Mouse (Mus musculus) liver, adult 2 months (tissue): ENCODE measurements at regions not wholly inside any gene's neighbourhood (a gene's known extent, or its start where the extent isn't known, plus 50 kb on each side); places are given as distances from the start of the nearest gene placed in this dataset.

ENCODE experiments used
- DNase-seq: peaks from one replicate; pipeline ENCODE4 v3.0.0-alpha.2; 2011; ENCODE audit warnings: low read depth, low spot score; ENCODE audit errors: extremely low read depth
- H3K27ac ChIP-seq: fragments of 200-500 bp; replicated peaks from 2 replicates; pipeline ENCODE4 v1.5.1; 2012; ENCODE audit warnings: low read depth, mild to moderate bottlenecking, control low read depth, inconsistent platforms, low read length; ENCODE audit not compliant: insufficient read depth
- H3K27me3 ChIP-seq: fragments of 200-500 bp; 2 replicates; pipeline ENCODE4 v1.6.1; 2012; ENCODE audit warnings: mild to moderate bottlenecking, moderate library complexity, low read length, inconsistent platforms; ENCODE audit not compliant: control insufficient read depth, insufficient read depth
- H3K36me3 ChIP-seq: fragments of 200-500 bp; 2 replicates; pipeline ENCODE4 v1.6.1; 2012; ENCODE audit warnings: low read length, inconsistent platforms; ENCODE audit not compliant: control insufficient read depth, insufficient read depth
- H3K4me1 ChIP-seq: fragments of 200-500 bp; 2 replicates; pipeline ENCODE4 v1.6.1; 2011; ENCODE audit warnings: low read length; ENCODE audit not compliant: control insufficient read depth, insufficient read depth
- H3K4me3 ChIP-seq: fragments of 200-500 bp; 2 replicates; pipeline ENCODE4 v1.5.1; 2011; ENCODE audit warnings: low read depth, mild to moderate bottlenecking, control low read depth, low read length, moderate library complexity; ENCODE audit not compliant: insufficient read depth
- H3K79me2 ChIP-seq: fragments of 200-500 bp; 2 replicates; pipeline ENCODE4 v1.6.1; 2012; ENCODE audit warnings: inconsistent platforms, mild to moderate bottlenecking, low read length, moderate library complexity; ENCODE audit not compliant: control insufficient read depth, insufficient read depth
- H3K9ac ChIP-seq: fragments of 200-500 bp; 2 replicates; pipeline ENCODE4 v1.6.1; 2012; ENCODE audit warnings: low read depth, mild to moderate bottlenecking, control low read depth, inconsistent platforms, low read length
- CTCF ChIP-seq: fragments of 200-500 bp; IDR thresholded peaks from 2 replicates; pipeline ENCODE4 v1.5.1; 2011; ENCODE audit warnings: low read depth, low read length, control low read depth
- POLR2A ChIP-seq: fragments of 200-500 bp; IDR thresholded peaks from 2 replicates; pipeline ENCODE4 v1.6.1; 2011; ENCODE audit warnings: low read length, control low read depth; ENCODE audit not compliant: insufficient read depth; ENCODE audit errors: extremely low read depth
- WGBS: fragments of 180-500 bp; shearing (Covaris S2); methylation state at CpG from one replicate; pipeline ENCODE4 v1.1.7; 2018; 5-methylcytosine and 5-hydroxymethylcytosine counted together

- Histone ChIP-seq H3K4me1 (no peaks in the 10 kb centered on the region), H3K27me3 (no peaks in the 10 kb centered on the region), H3K9ac (no peak overlapping the region), H3K79me2 (no peaks in the 10 kb centered on the region), H3K4me3 (no peak overlapping the region), H3K36me3 (no peaks in the 10 kb centered on the region), H3K27ac (no peak overlapping the region)
- WGBS: 76% methylated on average over 13 of the region's 13 CpGs
- no peak for TF ChIP-seq CTCF
- TF ChIP-seq POLR2A: no peak
- no peak for DNase-seq
These were observed 202.0 kb upstream of the Ncam1 start for GRCm38 (mm10) chr9:50000497-50001404.

- Histone ChIP-seq H3K4me1 (no peaks in the 10 kb centered on the region), H3K79me2 (no peaks in the 10 kb centered on the region)
These were observed 201.2 kb upstream of the Ncam1 start for GRCm38 (mm10) chr9:49999970-50000369.

GRCm38 (mm10) chr9:49998101-49998500 is 199.4 kb upstream of the Ncam1 start:
- 79% methylated on average over 3 of the region's 3 CpGs for WGBS
- no peaks in the 10 kb centered on the region for H3K4me1 ChIP-seq
- H3K9ac ChIP-seq: no peak overlapping the region
- no peaks in the 10 kb centered on the region for H3K36me3 ChIP-seq
- H3K79me2 ChIP-seq: no peaks in the 10 kb centered on the region
- TF ChIP-seq POLR2A (no peak), CTCF (no peak)
- H3K4me3 ChIP-seq: no peak overlapping the region
- no peaks in the 10 kb centered on the region for H3K27me3 ChIP-seq
- no peak for DNase-seq
- no peak overlapping the region for H3K27ac ChIP-seq

More at GRCm38 (mm10) chr9:49999970-50000369, 201.2 kb upstream of the Ncam1 start:
- no peak overlapping the region for H3K4me3 ChIP-seq
- H3K36me3 ChIP-seq: no peaks in the 10 kb centered on the region
- TF ChIP-seq POLR2A (no peak), CTCF (no peak)
- 47% methylated on average over 1 of the region's 1 CpGs for WGBS
- H3K9ac ChIP-seq: no peak overlapping the region
- H3K27ac ChIP-seq: no peak overlapping the region
- H3K27me3 ChIP-seq: no peaks in the 10 kb centered on the region
- no peak for DNase-seq

- no peaks in the 10 kb centered on the region for H3K27me3 ChIP-seq
- WGBS: 64% methylated on average over 14 of the region's 14 CpGs
These were observed 190.9 kb upstream of the Ncam1 start for GRCm38 (mm10) chr9:49989464-49990271.

GRCm38 (mm10) chr9:49988064-49988463 is 189.3 kb upstream of the Ncam1 start:
- no peak for DNase-seq
- H3K79me2 ChIP-seq: no peaks in the 10 kb centered on the region
- H3K27ac ChIP-seq: no peak overlapping the region
- no peaks in the 10 kb centered on the region for H3K4me1 ChIP-seq
- H3K9ac ChIP-seq: no peak overlapping the region
- WGBS: 20% methylated on average over 5 of the region's 5 CpGs
- H3K27me3 ChIP-seq: no peaks in the 10 kb centered on the region
- H3K36me3 ChIP-seq: no peaks in the 10 kb centered on the region
- TF ChIP-seq POLR2A: no peak
- no peak for TF ChIP-seq CTCF
- H3K4me3 ChIP-seq: no peak overlapping the region

More at GRCm38 (mm10) chr9:49989464-49990271, 190.9 kb upstream of the Ncam1 start:
- peak; percentile 13 for DNase-seq
- no peaks in the 10 kb centered on the region for H3K4me1 ChIP-seq
- H3K4me3 ChIP-seq: no peak overlapping the region
- no peak overlapping the region for H3K27ac ChIP-seq
- H3K36me3 ChIP-seq: no peaks in the 10 kb centered on the region
- TF ChIP-seq CTCF: no peak
- TF ChIP-seq POLR2A: no peak
- no peak overlapping the region for H3K9ac ChIP-seq
- no peaks in the 10 kb centered on the region for H3K79me2 ChIP-seq
